Mouse (Mus musculus): ENCODE measurements around the gene Ablim1. TPM values are rescaled to one million over a fixed set of nuclear protein-coding genes. Genes with fewer than 3 reads are reported as not detected.

The Ablim1 gene
- polyA plus RNA-seq, 1 experiment = 0.01 TPM

DNA sequence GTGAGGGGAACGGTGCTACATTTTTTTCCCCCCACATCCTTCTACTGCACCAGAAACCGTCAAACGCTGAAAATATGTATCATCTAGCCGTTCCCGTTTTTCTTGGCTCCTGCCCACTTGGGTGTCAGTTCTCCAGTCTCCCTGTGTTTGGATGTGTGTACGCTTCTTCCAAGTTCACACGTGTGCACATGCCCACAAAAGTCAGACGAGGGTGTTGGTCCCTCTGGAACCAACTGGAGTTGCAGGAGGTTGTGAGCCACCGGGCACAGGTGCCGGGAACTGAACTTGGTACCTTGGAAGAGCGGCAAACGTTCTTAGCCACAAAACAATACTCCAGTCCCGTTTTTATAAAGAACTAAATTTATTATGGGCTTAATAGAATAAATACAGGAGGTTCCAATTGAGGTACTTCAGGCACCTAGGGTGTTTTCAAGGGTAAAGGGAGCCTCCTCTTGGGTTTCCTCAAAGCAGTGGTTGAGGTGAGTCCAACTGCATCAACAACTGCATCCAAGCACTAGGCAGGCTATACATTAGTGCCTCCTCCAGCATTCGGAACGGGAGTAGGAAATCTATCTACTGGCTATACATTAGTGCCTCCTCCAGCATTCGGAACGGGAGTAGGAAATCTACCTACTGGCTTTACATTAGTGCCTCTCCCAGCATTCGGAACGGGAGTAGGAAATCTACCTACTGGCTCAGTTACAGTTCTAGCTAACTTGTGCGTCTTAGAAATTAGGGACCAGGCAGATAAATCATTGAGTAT, 44.3 kb upstream of the Ablim1 start:
- H3K9me3 ChIP-seq (ENCODE audit: control insufficient read depth, low read length) = no peaks in the 10 kb centered on the region
- peaks cover 3% of the 10 kb centered on the region for H3K36me3 ChIP-seq (ENCODE audit: control insufficient read depth)
- no peaks in the 10 kb centered on the region for H3K27me3 ChIP-seq (ENCODE audit: control insufficient read depth)
- H3K4me3 ChIP-seq (replicated peaks) = peak overlapping the region; percentile 95
- TF ChIP-seq TAL1 (IDR thresholded peaks at IDR 0.05; ENCODE audit: low read length) (no peak), GATA1 (IDR thresholded peaks at IDR 0.05; ENCODE audit: low read length) (no peak)
- H3K4me1 ChIP-seq (ENCODE audit: control insufficient read depth) = peaks cover 70% of the 10 kb centered on the region

DNA sequence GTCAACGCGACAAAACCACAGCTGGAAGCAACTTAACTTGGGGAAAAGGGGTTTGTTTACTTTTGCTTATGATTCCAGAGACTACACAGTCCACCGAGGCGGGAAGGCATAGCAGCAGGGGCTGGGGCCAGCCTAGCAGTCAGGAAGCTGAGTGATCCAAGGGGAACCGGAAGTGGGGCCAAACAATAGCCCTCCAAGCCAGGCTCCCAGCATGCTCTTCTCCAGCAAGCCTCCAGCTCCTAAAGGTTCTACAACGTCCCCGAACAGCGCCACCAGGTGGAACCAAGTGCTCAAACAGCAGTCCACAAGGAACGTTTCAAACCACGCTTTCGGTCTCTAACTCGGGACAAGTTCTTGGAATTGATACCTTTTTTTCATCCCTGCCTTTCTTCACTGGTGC, 43.6 kb upstream of the Ablim1 start:
- H3K9me3 ChIP-seq (ENCODE audit: control insufficient read depth, low read length) = no peaks in the 10 kb centered on the region
- H3K4me1 ChIP-seq (ENCODE audit: control insufficient read depth) = peaks cover 66% of the 10 kb centered on the region
- peaks cover 3% of the 10 kb centered on the region for H3K36me3 ChIP-seq (ENCODE audit: control insufficient read depth)
- no peaks in the 10 kb centered on the region for H3K27me3 ChIP-seq (ENCODE audit: control insufficient read depth)
- TF ChIP-seq GATA1 (IDR thresholded peaks at IDR 0.05; ENCODE audit: low read length) = no peak
- TF ChIP-seq TAL1 (IDR thresholded peaks at IDR 0.05; ENCODE audit: low read length) = no peak
- peak overlapping the region; percentile 95 for H3K4me3 ChIP-seq (replicated peaks)

GRCm38 (mm10) chr19:57357811-57358210, 43.1 kb upstream of the Ablim1 start:
- Histone ChIP-seq H3K4me3 (replicated peaks) (peak overlapping the region; percentile 95), H3K9me3 (ENCODE audit: control insufficient read depth, low read length) (no peaks in the 10 kb centered on the region), H3K27me3 (ENCODE audit: control insufficient read depth) (no peaks in the 10 kb centered on the region), H3K36me3 (ENCODE audit: control insufficient read depth) (peaks cover 3% of the 10 kb centered on the region), H3K4me1 (ENCODE audit: control insufficient read depth) (peaks cover 61% of the 10 kb centered on the region)
- TF ChIP-seq TAL1 (IDR thresholded peaks at IDR 0.05; ENCODE audit: low read length) (no peak), GATA1 (IDR thresholded peaks at IDR 0.05; ENCODE audit: low read length) (no peak)

GRCm38 (mm10) chr19:57357244-57357643, 42.5 kb upstream of the Ablim1 start:
- no peaks in the 10 kb centered on the region for H3K27me3 ChIP-seq (ENCODE audit: control insufficient read depth)
- no peaks in the 10 kb centered on the region for H3K9me3 ChIP-seq (ENCODE audit: control insufficient read depth, low read length)
- peaks cover 3% of the 10 kb centered on the region for H3K36me3 ChIP-seq (ENCODE audit: control insufficient read depth)
- no peak overlapping the region for H3K4me3 ChIP-seq (replicated peaks)
- TF ChIP-seq GATA1 (IDR thresholded peaks at IDR 0.05; ENCODE audit: low read length) = no peak
- no peak for TF ChIP-seq TAL1 (IDR thresholded peaks at IDR 0.05; ENCODE audit: low read length)
- peaks cover 56% of the 10 kb centered on the region for H3K4me1 ChIP-seq (ENCODE audit: control insufficient read depth)

- Histone ChIP-seq H3K4me3 (replicated peaks) (no peak overlapping the region), H3K36me3 (ENCODE audit: control insufficient read depth) (peaks cover 3% of the 10 kb centered on the region), H3K4me1 (ENCODE audit: control insufficient read depth) (peaks cover 49% of the 10 kb centered on the region), H3K9me3 (ENCODE audit: control insufficient read depth, low read length) (no peaks in the 10 kb centered on the region), H3K27me3 (ENCODE audit: control insufficient read depth) (no peaks in the 10 kb centered on the region)
- no peak for TF ChIP-seq TAL1 (IDR thresholded peaks at IDR 0.05; ENCODE audit: low read length)
Measured at GRCm38 (mm10) chr19:57356273-57356672, 41.6 kb upstream of the Ablim1 start.

DNA sequence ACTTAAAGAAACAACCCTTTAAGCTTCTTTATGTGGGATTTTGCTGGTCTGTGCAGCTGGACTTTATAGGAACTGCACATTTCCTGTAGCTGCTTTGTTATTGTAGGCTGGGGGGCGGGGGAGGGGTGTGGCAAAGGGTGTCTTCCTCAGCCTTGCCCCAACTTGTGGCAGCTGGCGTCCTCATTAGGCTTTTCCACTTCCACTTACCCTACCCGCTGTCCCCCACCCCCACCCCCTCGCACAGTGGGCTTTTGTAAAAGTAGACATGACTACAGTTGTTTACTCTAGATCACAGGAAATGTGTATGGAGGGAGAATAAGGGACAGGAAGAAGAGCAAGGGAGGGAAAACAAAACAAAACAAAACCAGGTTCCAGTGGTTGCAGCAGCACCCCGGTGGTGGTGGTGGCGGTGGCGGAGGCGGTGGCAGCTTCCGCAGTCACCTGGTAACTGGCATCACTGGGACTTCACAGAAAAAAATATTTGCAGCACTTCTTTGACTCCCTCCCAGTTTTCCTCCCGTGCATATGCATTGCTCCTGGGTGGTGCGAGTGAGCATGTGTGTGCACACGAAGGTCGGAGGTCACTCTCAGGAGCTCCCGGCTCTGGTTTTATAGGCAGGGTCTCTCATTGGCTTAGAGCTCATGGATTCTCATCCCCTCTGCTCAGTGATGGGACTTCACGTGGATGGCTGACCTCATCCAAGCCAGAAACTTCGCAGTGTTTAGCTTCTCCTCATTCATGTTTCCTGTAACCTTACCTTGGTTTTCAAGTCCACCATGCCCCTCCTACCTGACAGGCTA, 40.9 kb upstream of the Ablim1 start:
- Histone ChIP-seq H3K4me1 (ENCODE audit: control insufficient read depth) (peaks cover 49% of the 10 kb centered on the region), H3K36me3 (ENCODE audit: control insufficient read depth) (peaks cover 3% of the 10 kb centered on the region), H3K27me3 (ENCODE audit: control insufficient read depth) (no peaks in the 10 kb centered on the region), H3K4me3 (replicated peaks) (no peak overlapping the region), H3K9me3 (ENCODE audit: control insufficient read depth, low read length) (no peaks in the 10 kb centered on the region)
- TF ChIP-seq TAL1 (IDR thresholded peaks at IDR 0.05; ENCODE audit: low read length) (no peak), GATA1 (IDR thresholded peaks at IDR 0.05; ENCODE audit: low read length) (no peak)

GRCm38 (mm10) chr19:57354715-57355114, 40.0 kb upstream of the Ablim1 start:
- TF ChIP-seq TAL1 (IDR thresholded peaks at IDR 0.05; ENCODE audit: low read length) = no peak
- no peak for TF ChIP-seq GATA1 (IDR thresholded peaks at IDR 0.05; ENCODE audit: low read length)
- no peak overlapping the region for H3K4me3 ChIP-seq (replicated peaks)
- H3K9me3 ChIP-seq (ENCODE audit: control insufficient read depth, low read length) = no peaks in the 10 kb centered on the region
- H3K4me1 ChIP-seq (ENCODE audit: control insufficient read depth) = peaks cover 41% of the 10 kb centered on the region
- H3K36me3 ChIP-seq (ENCODE audit: control insufficient read depth) = peaks cover 3% of the 10 kb centered on the region
- no peaks in the 10 kb centered on the region for H3K27me3 ChIP-seq (ENCODE audit: control insufficient read depth)

- no peak for TF ChIP-seq TAL1 (IDR thresholded peaks at IDR 0.05; ENCODE audit: low read length)
- Histone ChIP-seq H3K27me3 (ENCODE audit: control insufficient read depth) (no peaks in the 10 kb centered on the region), H3K4me3 (replicated peaks) (no peak overlapping the region), H3K36me3 (ENCODE audit: control insufficient read depth) (peaks cover 3% of the 10 kb centered on the region), H3K9me3 (ENCODE audit: control insufficient read depth, low read length) (no peaks in the 10 kb centered on the region), H3K4me1 (ENCODE audit: control insufficient read depth) (peaks cover 34% of the 10 kb centered on the region)
Measured at GRCm38 (mm10) chr19:57354050-57354449, 39.3 kb upstream of the Ablim1 start.

DNA sequence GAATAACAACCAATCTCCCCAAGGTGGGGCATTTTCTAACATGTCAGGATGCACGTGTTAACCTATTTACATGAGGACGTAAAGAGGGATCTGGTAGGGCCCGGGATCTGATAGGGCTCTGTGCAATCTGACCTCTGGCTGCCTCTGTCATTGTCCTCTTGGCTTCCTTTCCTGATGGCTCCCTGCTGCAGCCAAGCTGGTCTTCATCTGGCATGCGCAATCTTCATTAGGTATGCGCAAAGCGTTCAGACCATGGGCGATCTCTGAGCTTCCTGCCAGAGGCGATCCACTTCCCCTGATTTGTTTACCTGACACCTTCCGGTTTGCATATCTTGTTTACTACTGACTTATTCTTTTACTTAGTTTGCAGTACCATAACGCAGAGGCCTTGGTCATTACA, 38.5 kb upstream of the Ablim1 start:
- Histone ChIP-seq H3K4me1 (ENCODE audit: control insufficient read depth) (peaks cover 26% of the 10 kb centered on the region), H3K9me3 (ENCODE audit: control insufficient read depth, low read length) (no peaks in the 10 kb centered on the region), H3K4me3 (replicated peaks) (no peak overlapping the region), H3K27me3 (ENCODE audit: control insufficient read depth) (no peaks in the 10 kb centered on the region), H3K36me3 (ENCODE audit: control insufficient read depth) (peaks cover 3% of the 10 kb centered on the region)
- TF ChIP-seq GATA1 (IDR thresholded peaks at IDR 0.05; ENCODE audit: low read length) (no peak), TAL1 (IDR thresholded peaks at IDR 0.05; ENCODE audit: low read length) (no peak)
